ENCODE assay signal across 34 mouse cellular contexts in genomic region chrX:78737463-78737862, GRCm38 (mm10). TPM values are rescaled to one million over a fixed set of nuclear protein-coding genes. Genes with fewer than 3 reads are reported as not detected.
"Had no signal": no experiment of that assay in that cellular context is flagged by ENCODE, and none has a peak within 500 bp of the region (broad histone marks: within the 10 kb centered on the region; RNA-seq: fewer than 3 reads in every experiment).

Gene Fam47c, plus strand, starts transcription at chrX:78737763.

- H3K27me3 ChIP-seq: embryonic facial prominence, embryonic 12.5 days; embryonic facial prominence, embryonic 13.5 days; embryonic facial prominence, embryonic 15.5 days; forebrain, embryonic 12.5 days; forebrain, embryonic 13.5 days; forebrain, embryonic 15.5 days had no signal

- H3K4me3 ChIP-seq: embryonic facial prominence, embryonic 10.5 days; embryonic facial prominence, embryonic 12.5 days; embryonic facial prominence, embryonic 13.5 days; embryonic facial prominence, embryonic 15.5 days; erythroblast, embryonic 14.5 days; forebrain, embryonic 10.5 days; forebrain, embryonic 12.5 days; forebrain, embryonic 13.5 days; forebrain, embryonic 15.5 days; gastrocnemius, adult 2 months; heart, adult 2 months had no signal

- H3K4me1 ChIP-seq: embryonic facial prominence, embryonic 10.5 days; embryonic facial prominence, embryonic 12.5 days; embryonic facial prominence, embryonic 13.5 days; embryonic facial prominence, embryonic 15.5 days; forebrain, embryonic 10.5 days; forebrain, embryonic 12.5 days; forebrain, embryonic 13.5 days; forebrain, embryonic 15.5 days had no signal

- H3K36me3 ChIP-seq: embryonic facial prominence, embryonic 10.5 days; embryonic facial prominence, embryonic 12.5 days; embryonic facial prominence, embryonic 13.5 days; embryonic facial prominence, embryonic 15.5 days; forebrain, embryonic 10.5 days; forebrain, embryonic 12.5 days; forebrain, embryonic 15.5 days had no signal

- DNase-seq: cerebellum, adult 8-10 months; cerebellum, adult 9-10 months; cerebellum, adult 9-11 months; cerebellum, postnatal 10 days; cerebellum, postnatal 14 days; cerebellum, postnatal 25 days; cerebellum, postnatal 36 days; embryo, embryonic 11 days; forebrain, postnatal 0 days; gastrocnemius, adult 2 months; gastrocnemius, postnatal 10 days; gastrocnemius, postnatal 14 days; gastrocnemius, postnatal 25 days; gastrocnemius, postnatal 36 days; heart, adult 11 months; heart, adult 18-20 months; heart, adult 2 months had no signal

- H3K27ac ChIP-seq: embryonic facial prominence, embryonic 10.5 days; embryonic facial prominence, embryonic 12.5 days; embryonic facial prominence, embryonic 13.5 days; embryonic facial prominence, embryonic 15.5 days; forebrain, embryonic 10.5 days; forebrain, embryonic 12.5 days; forebrain, embryonic 13.5 days; forebrain, embryonic 15.5 days; gastrocnemius, adult 2 months; heart, adult 2 months had no signal

RNA-seq across cellular contexts. Expression of gene Fam47c, which starts in this region (rescaled TPM):
- polyA plus RNA-seq: cortical plate, adult 2 months; embryonic facial prominence, embryonic 10.5 days; embryonic facial prominence, embryonic 11.5 days; embryonic facial prominence, embryonic 12.5 days; embryonic facial prominence, embryonic 13.5 days; embryonic facial prominence, embryonic 14.5 days; embryonic facial prominence, embryonic 15.5 days; erythroblast, embryonic 14.5 days; forebrain, embryonic 10.5 days; forebrain, embryonic 11.5 days; forebrain, embryonic 12.5 days; forebrain, embryonic 13.5 days; forebrain, embryonic 14.5 days; forebrain, embryonic 15.5 days; forebrain, embryonic 16.5 days; forebrain, postnatal 0 days; frontal cortex, adult 2 months; gonadal fat pad, adult 2 months; heart, adult 2 months had no signal
